Mouse (Mus musculus) heart, postnatal 0 days (tissue): ENCODE measurements at regions not wholly inside any gene's neighbourhood (a gene's known extent, or its start where the extent isn't known, plus 50 kb on each side); places are given as distances from the start of the nearest gene placed in this dataset.

Experiments
- CTCF ChIP-seq: IDR thresholded peaks from 2 replicates; pipeline ENCODE4 v1.5.1; 2016; ENCODE audit warnings: antibody characterized with exemption, control low read depth, low read depth
- EP300 ChIP-seq: IDR thresholded peaks from 2 replicates; pipeline ENCODE4 v1.6.1; 2016; ENCODE audit warnings: antibody characterized with exemption, low read depth

- TF ChIP-seq CTCF (no peak), EP300 (no peak)
Measured at GRCm38 (mm10) chr5:43344441-43344840, 111.5 kb downstream of the Cpeb2 start.
